Mouse (Mus musculus) spleen, adult 12 weeks (tissue): Measurements from ENCODE around the gene Alg9.
"Not testable (repeated sequence)": the region's sequence is repeated elsewhere in the genome, so short reads cannot be mapped to it uniquely, and the experiment has no call there.

ENCODE experiments used
- DNase-seq: peaks from one replicate; pipeline ENCODE4 v3.0.0; 2022; ENCODE audit warnings: low spot score

Gene Alg9

GRCm38 (mm10) chr9:50816512-50816911, 41.7 kb downstream of the Alg9 start:
- peak; percentile 59 for DNase-seq

- DNase-seq: no peak
Measured at GRCm38 (mm10) chr9:50818050-50818449, 43.2 kb downstream of the Alg9 start.

GRCm38 (mm10) chr9:50819716-50820115, 44.9 kb downstream of the Alg9 start:
- no peak for DNase-seq

GRCm38 (mm10) chr9:50821651-50822050, 46.8 kb downstream of the Alg9 start:
- DNase-seq: no peak

- DNase-seq: no peak
Measured at GRCm38 (mm10) chr9:50822216-50822615, 47.4 kb downstream of the Alg9 start.

GRCm38 (mm10) chr9:50823779-50824453, 49.1 kb downstream of the Alg9 start:
- peak; percentile 40 for DNase-seq

- no peak for DNase-seq
Measured at GRCm38 (mm10) chr9:50831514-50831913, 56.7 kb downstream of the Alg9 start.

GRCm38 (mm10) chr9:50832162-50832561, 57.3 kb downstream of the Alg9 start:
- DNase-seq: no peak

GRCm38 (mm10) chr9:50832582-50832981, 57.8 kb downstream of the Alg9 start:
- not testable (repeated sequence) for DNase-seq

- DNase-seq: no peak
Measured at GRCm38 (mm10) chr9:50833786-50834185, 59.0 kb downstream of the Alg9 start.

GRCm38 (mm10) chr9:50835068-50835705, 60.4 kb downstream of the Alg9 start:
- no peak for DNase-seq

GRCm38 (mm10) chr9:50836097-50836496, 61.3 kb downstream of the Alg9 start:
- DNase-seq: no peak

GRCm38 (mm10) chr9:50841079-50841789, 66.4 kb downstream of the Alg9 start:
- no peak for DNase-seq

GRCm38 (mm10) chr9:50845081-50845480, 70.3 kb downstream of the Alg9 start, which contains the start of gene Ppp2r1b:
Gene Ppp2r1b, plus strand, starts transcription at chr9:50845301.
- no peak for DNase-seq

GRCm38 (mm10) chr9:50845547-50845946, 70.7 kb downstream of the Alg9 start:
- no peak for DNase-seq

GRCm38 (mm10) chr9:50847133-50847532, 72.3 kb downstream of the Alg9 start:
- no peak for DNase-seq

GRCm38 (mm10) chr9:50847606-50848368, 73.0 kb downstream of the Alg9 start:
- DNase-seq: no peak

- DNase-seq: no peak
Measured at GRCm38 (mm10) chr9:50848821-50849220, 74.0 kb downstream of the Alg9 start.

GRCm38 (mm10) chr9:50849249-50849648, 74.4 kb downstream of the Alg9 start:
- DNase-seq: peak; percentile 77

GRCm38 (mm10) chr9:50849755-50850154, 74.9 kb downstream of the Alg9 start:
- DNase-seq: no peak

GRCm38 (mm10) chr9:50850271-50850670, 75.5 kb downstream of the Alg9 start:
- DNase-seq: no peak

- DNase-seq: no peak
Measured at GRCm38 (mm10) chr9:50850713-50851112, 75.9 kb downstream of the Alg9 start.
